Mouse (Mus musculus) embryo, embryonic 10 days (tissue): Measurements from ENCODE around the gene Abca3.
"Not testable (repeated sequence)": the region's sequence is repeated elsewhere in the genome, so short reads cannot be mapped to it uniquely, and the experiment has no call there.

Source experiments
- DNase-seq: peaks from one replicate; pipeline ENCODE4 v3.0.0-alpha.2; 2015; ENCODE audit warnings: low spot score

Gene Abca3

DNA sequence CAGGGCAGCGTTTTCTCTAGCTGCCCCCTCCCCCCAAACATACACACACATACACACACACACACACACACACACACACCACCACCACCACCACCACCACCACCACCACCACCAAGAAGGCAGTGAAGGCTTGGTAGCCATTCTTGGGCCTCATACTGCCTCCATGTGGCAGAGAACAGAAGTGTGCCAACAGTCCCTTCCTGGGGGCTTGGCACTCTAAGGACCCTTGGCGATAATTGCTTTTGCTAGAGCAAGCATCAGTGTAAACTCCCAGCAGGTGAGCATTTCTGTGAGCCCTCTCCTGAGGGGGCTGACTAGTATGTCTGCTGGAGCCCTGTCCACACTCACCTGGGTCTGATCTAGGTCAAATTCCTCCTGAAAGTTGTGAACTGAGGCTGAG is 89.4 kb downstream of the Abca3 start:
- peak; percentile 21 for DNase-seq

DNA sequence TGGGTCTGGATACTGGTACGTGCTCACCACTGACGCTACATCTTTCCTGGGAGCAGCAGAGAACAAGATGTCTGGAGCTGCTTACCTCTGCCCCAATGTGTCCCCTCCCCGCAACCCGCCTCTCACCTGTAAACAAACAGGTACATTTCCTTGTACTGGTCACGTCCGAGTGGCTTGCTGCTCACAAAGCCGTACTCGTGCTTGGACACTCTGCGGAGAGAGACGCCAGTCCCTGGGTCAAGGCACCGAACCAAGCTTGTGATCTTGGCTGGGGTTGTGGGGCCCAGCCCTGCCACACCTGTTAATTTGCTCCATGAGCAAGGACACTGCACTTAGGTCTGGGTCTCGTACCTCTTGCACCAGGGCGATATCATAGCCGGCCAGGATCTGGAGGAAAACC is 90.4 kb downstream of the Abca3 start:
- DNase-seq, result no peak

DNA sequence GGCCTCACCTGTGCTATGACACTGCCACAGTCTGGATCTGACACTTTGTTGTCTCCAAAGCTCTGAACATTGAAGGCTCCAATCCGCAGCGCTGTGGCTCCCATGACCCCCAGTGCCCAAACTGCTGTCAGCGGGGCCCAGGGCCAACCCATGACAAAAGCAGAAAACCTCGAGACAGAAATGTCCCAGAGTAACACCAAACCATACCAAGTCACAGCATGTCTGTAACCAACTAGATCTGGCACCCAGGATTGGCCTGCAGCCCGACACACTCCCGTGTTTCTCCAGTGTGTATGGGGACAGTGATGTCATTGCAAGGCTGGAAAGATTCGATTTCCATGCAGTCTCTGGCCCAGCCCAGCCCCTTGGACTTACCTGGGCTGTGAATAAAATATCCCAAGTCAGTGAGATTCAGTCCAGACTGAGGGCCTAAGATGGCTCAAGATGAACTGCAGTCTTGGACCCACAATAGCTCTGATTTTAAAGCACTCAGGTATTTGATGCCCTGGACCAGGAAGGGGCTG is 90.9 kb downstream of the Abca3 start, which contains the start of gene Dnase1l2:
Dnase1l2 (minus strand) TSS at position 474 of the 524 bp plus-strand sequence.
- no peak for DNase-seq

DNA sequence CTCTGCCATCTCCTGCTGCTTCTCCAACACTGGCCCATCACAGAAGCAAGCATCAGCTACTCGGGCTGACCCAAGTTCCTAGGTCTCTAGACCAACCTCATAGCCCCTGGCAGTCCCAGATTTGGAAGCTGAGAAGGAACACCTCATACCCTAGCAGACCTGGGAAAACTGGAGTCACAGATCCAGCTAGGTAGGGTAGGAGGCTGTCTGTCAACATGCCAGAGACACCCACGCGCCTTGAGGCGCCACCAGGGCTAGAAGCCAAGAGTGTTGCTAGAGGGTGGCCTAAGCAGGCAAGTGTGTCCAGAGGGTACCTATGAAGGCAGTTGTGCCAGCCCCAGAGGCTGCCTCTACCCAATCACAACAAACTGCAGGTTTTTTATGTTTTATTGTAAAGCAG is 91.7 kb downstream of the Abca3 start:
- DNase-seq, result no peak

DNA sequence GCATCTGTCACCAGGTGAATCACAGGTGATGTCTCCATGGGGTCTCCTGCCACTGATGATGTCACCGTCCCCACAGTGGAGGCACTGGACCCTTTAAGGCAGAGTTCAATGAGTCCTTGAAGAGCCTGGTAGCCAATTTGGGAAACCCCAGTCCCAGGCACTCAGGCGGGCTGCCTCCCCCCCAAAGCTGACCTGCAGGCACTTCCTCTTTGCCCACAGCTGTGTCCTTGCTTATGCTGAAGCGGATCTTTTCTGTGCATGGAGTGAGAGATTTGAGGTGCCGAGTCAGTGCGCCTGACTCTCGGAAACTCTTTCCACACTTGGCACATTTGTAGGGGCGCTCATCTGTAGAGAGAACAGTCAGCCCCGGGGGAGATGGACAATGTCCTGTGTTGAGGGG is 94.8 kb downstream of the Abca3 start:
- no peak for DNase-seq

DNA sequence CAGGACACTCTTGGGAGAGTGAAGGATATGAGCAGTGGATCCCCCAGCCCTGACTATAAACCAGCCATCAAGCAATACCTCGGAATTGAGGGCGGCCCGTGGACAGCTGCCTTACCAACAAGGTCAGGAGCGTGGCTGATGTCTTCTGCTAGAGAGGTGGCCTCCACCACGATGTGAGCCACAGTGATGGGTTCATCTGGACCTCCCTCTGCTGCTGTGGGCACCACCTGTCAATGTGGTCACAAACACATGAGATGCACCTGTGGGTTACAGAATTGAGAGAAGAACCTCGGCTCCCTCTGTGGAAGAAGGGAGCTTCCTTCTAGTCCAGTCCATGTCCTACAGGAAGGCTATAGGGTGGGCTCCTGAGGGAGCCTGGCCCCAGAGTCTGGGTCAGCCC is 97.8 kb downstream of the Abca3 start:
- no peak for DNase-seq

DNA sequence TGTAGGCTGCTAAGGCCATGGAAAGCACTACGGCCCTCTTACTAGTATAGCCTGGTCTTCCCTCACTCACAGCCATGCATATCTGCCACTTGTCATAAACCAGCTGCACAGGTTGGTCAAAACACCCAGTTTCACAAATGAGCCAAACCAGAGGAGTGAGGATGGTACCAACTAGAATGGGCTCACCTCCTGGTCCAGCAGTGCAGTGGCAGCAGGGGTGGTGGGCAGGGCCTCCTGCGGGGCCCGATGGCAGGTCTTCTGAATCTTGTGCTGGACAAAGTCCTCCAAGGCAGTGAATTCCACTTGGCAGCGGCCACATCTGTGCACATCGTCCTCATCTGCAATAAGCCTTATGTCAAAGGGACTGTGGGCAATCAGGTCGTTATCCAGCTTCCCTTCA is 99.5 kb downstream of the Abca3 start:
- no peak for DNase-seq

DNA sequence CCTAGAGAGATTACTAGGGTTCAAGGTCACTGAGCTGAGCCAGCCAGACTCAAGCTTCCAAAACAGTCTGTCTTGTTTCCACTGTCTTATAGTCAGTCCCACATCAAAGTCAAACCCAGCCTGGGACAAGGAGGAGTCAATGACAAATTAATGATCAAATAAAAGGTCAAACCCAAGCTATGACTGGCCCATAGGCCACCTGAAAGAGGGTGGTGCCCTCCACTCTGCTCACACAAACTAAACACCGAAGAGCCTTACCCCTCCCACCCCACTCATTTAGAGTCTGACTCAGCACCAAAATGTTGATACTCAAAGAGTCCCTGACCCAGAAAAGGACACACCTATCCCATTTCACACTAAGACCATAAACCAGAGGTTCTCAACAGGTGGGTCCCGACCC is 101.6 kb downstream of the Abca3 start:
- no peak for DNase-seq

DNA sequence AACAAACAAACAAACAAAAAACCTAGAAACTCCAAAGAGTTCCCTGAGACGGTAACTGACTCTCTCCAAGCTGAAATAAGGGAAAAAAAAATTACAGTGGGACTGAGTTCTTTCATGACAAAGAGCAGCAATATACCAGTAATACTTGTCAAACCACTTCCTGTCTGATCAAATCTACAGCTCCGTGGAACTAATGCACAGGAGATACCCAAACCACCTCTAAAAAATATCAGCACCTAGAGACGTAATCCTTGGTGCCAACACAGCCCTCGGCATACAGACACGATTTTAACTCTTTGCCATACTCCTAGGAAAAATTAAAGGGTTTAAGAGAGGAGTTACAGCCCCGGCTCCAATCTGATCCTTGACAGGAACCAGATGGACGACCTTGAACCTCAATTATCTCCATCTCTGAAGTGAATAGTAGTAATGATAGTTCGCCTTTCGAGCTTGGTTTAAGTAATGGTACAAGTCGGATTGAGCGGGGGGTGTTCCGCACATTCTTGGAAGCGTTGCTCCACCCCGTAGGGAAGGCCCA is 102.5 kb downstream of the Abca3 start:
- DNase-seq, result no peak

DNA sequence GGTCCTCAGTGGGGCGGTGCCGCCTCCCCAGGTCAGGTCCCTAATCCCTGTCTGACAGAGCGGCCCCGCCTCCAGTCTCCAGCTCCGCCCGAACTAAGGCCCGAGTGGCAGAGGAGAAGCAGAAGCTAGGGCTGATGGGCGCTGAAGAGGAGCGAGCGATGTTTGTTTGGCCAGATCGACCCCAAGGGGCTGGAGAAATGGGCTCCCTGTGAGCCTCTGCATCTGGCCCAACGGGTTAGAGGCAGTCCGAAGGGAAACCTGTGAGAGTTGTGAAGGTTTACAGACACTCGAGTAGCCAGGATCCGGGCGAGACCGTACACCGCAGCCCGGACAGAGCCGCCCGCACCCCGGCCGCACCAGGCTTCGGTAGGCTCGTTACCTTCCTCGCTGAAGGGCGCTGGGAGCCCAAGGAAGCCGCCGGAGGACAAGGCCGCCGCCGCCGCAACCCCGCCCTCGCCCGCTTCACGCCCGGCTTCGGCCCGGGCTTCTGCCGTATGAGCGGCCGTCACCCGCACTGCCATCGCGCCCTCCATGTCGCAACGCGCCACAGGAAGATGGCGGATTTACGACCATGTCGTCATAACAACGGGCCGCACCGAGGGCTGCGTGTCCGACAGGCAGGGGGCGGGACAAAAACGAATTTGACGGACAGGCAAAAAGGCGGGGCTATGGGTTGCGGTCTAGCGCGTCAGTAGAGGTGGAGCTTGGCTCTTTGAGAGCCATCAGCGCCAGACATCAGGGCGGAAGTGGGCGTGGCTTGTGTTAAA is 103.2 kb downstream of the Abca3 start:
- DNase-seq, result peak; percentile 100

DNA sequence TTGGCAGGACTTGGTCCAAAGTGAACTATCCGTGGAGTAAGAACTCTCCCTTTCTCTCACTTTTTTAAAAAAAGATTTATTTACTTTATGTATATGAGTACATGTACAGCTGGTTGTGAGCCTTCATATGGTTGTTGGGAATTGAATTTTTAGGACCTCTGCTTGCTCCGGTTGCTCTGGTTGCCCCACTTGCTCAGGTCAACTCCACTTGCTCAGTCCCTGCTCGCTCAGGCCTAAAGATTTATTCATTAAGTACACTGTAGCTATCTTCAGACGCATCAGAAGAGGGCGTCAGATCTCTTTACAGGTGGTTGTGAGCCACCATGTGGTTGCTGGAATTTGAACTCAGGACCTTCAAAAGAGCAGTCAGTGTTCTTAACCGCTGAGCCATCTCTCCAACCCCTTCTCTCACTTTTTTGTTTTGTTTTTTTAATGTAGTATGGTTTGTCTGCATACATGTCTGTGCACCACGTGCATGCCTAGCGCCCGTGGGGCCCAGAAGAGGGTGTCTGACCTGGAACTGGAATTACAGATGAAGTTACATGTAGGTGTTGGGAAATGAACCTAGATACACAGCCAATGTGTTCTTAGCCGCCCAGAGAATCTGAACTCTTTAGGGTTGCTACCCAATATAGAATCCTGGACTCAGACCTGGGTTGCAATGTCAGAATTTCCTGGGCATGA is 103.9 kb downstream of the Abca3 start:
- not testable (repeated sequence) for DNase-seq
